Mouse (Mus musculus): ENCODE results near the gene Fgfr2. TPM values are rescaled to one million over a fixed set of nuclear protein-coding genes. Genes with fewer than 3 reads are reported as not detected.

Fgfr2 gene
- polyA plus RNA-seq, 1 experiment from 2014 or later: 86.9 TPM

DNA sequence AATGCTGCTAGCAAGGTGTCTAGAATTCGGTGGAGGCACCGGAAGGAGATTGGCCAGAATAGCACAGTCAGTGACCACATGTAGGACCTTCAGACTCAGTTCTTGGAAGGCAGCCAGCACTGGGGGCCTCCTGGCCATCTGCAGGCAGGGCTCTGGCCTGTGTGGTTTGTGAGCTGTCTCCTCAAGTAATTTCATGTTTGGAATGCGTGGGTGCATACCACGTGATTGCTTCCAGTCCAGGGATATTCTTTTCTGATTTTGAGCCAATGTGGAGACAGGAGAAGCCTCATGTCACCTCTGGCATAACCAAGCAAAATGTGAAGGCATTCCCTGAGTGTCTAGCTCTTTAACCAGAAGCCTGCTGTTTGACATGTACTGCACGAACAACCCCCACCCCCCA is 2158.5 kb downstream of the Fgfr2 start:
- H3K27ac ChIP-seq (ENCODE audit: low read depth, low read length): no peak overlapping the region
- H3K4me2 ChIP-seq (ENCODE audit: low read depth): no peak overlapping the region
- 72% methylated on average over 5 of the region's 5 CpGs for WGBS
- H3K27me3 ChIP-seq (ENCODE audit: control insufficient read depth, insufficient read depth, low read length): no peaks in the 10 kb centered on the region
- DNase-seq (ENCODE audit: low spot score) (no peak), ATAC-seq (ENCODE audit: insufficient read depth, low FRiP score, low TSS enrichment) (no peak)
- H3K4me1 ChIP-seq (ENCODE audit: control insufficient read depth, insufficient read depth, low read length): no peaks in the 10 kb centered on the region
- no peaks in the 10 kb centered on the region for H3K9me3 ChIP-seq (ENCODE audit: control insufficient read depth, low read length)
- no peak overlapping the region for H3K4me3 ChIP-seq (ENCODE audit: low read depth, low read length)
- H3K9ac ChIP-seq (ENCODE audit: low read length): no peak overlapping the region
- H3K36me3 ChIP-seq (ENCODE audit: control insufficient read depth, insufficient read depth, low read length): no peaks in the 10 kb centered on the region

DNA sequence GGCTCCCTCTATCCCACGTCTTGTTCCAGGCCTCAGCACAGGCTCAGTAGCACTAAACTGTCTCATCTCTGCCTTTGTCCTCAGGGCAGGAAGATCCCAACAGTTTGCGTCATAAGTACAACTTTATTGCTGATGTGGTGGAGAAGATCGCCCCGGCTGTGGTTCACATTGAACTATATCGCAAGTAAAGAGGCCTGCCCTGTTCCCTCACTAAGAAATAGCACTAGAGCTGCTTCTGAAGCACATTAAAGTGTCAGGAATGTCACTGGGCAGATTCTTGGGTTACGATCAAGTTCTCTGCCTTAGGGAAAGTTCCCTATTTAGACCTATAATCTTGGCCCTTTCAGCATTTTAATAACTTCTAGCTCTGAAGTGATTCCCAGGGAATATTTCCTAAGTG is 2161.7 kb downstream of the Fgfr2 start:
- no peak for ATAC-seq (ENCODE audit: insufficient read depth, low FRiP score, low TSS enrichment)
- Histone ChIP-seq H3K9me3 (ENCODE audit: control insufficient read depth, low read length) (no peaks in the 10 kb centered on the region), H3K4me3 (ENCODE audit: low read depth, low read length) (no peak overlapping the region), H3K27ac (ENCODE audit: low read depth, low read length) (no peak overlapping the region), H3K4me2 (ENCODE audit: low read depth) (no peak overlapping the region), H3K9ac (ENCODE audit: low read length) (no peak overlapping the region), H3K36me3 (ENCODE audit: control insufficient read depth, insufficient read depth, low read length) (no peaks in the 10 kb centered on the region), H3K27me3 (ENCODE audit: control insufficient read depth, insufficient read depth, low read length) (no peaks in the 10 kb centered on the region), H3K4me1 (ENCODE audit: control insufficient read depth, insufficient read depth, low read length) (no peaks in the 10 kb centered on the region)
- WGBS: 89% methylated on average over 6 of the region's 6 CpGs
- no peak for DNase-seq (ENCODE audit: low spot score)

DNA sequence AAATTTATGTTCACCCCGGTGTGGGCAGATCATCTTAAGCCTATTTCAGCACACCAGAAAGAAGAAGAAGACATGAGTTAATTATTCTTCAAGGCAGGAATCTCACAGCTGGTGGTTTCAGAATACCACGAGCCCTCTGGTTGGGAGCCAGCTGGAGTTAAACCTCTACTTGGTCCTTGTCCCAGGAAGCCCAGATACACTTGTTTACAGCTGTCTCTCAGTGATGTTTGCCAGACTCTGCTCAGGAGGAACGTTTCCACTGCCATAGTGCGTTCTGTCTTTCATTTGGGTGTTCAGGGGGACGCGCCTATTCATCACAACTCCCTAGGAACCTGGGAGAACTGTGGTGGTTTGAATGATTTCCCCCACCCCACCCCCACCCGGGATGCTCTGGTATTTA is 2163.3 kb downstream of the Fgfr2 start:
- H3K4me1 ChIP-seq (ENCODE audit: control insufficient read depth, insufficient read depth, low read length): no peaks in the 10 kb centered on the region
- H3K36me3 ChIP-seq (ENCODE audit: control insufficient read depth, insufficient read depth, low read length): no peaks in the 10 kb centered on the region
- no peak overlapping the region for H3K4me3 ChIP-seq (ENCODE audit: low read depth, low read length)
- no peak overlapping the region for H3K9ac ChIP-seq (ENCODE audit: low read length)
- H3K9me3 ChIP-seq (ENCODE audit: control insufficient read depth, low read length): no peaks in the 10 kb centered on the region
- H3K27ac ChIP-seq (ENCODE audit: low read depth, low read length): no peak overlapping the region
- ATAC-seq (ENCODE audit: insufficient read depth, low FRiP score, low TSS enrichment): no peak
- 56% methylated on average over 7 of the region's 7 CpGs for WGBS
- H3K4me2 ChIP-seq (ENCODE audit: low read depth): no peak overlapping the region
- no peak for DNase-seq (ENCODE audit: low spot score)
- no peaks in the 10 kb centered on the region for H3K27me3 ChIP-seq (ENCODE audit: control insufficient read depth, insufficient read depth, low read length)

DNA sequence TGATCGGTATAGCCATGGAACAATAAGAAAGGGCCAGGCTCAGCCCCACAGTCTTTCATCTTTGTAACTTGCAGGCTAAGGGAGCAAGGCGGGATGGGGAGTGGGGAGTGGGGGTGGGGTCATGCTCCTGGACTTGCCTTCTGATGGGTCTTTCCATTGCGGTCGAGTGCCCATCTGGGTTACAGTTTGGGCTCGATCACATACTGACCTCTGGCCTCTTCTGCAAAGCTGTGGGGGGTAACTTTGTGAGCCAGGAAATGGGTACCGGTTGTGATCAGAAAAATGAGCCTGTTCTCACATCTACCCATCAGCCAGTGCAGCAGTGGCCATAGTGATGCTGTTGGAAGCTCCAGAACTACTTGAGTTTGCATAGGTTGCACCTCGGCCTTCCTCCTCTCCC is 2164.6 kb downstream of the Fgfr2 start:
- Histone ChIP-seq H3K4me2 (ENCODE audit: low read depth) (no peak overlapping the region), H3K27ac (ENCODE audit: low read depth, low read length) (no peak overlapping the region), H3K4me1 (ENCODE audit: control insufficient read depth, insufficient read depth, low read length) (no peaks in the 10 kb centered on the region), H3K9ac (ENCODE audit: low read length) (no peak overlapping the region), H3K36me3 (ENCODE audit: control insufficient read depth, insufficient read depth, low read length) (no peaks in the 10 kb centered on the region), H3K9me3 (ENCODE audit: control insufficient read depth, low read length) (no peaks in the 10 kb centered on the region), H3K27me3 (ENCODE audit: control insufficient read depth, insufficient read depth, low read length) (no peaks in the 10 kb centered on the region), H3K4me3 (ENCODE audit: low read depth, low read length) (no peak overlapping the region)
- 51% methylated on average over 7 of the region's 7 CpGs for WGBS
- DNase-seq (ENCODE audit: low spot score) (no peak), ATAC-seq (ENCODE audit: insufficient read depth, low FRiP score, low TSS enrichment) (no peak)

DNA sequence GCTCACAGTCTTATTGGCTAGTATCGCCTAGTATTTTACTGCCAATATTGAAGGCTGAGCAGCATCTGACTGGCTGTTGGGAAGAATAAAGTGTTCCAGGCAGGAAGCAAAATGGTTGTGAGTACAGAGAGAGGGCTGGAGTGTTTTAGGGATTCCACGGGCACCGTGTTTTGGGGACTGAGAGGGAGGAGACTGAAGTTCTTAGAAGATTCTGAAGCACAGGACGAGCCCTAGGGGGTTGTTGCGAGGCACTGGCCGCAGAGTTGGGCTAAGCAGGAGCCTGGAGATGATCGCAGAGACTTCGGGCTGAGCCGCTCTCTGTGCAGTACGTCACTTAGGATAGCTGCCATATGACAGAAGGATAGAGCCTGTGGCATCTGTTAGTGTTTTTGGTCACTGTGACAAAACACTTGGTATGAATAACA is 2169.0 kb downstream of the Fgfr2 start:
- no peak overlapping the region for H3K27ac ChIP-seq (ENCODE audit: low read depth, low read length)
- H3K4me1 ChIP-seq (ENCODE audit: control insufficient read depth, insufficient read depth, low read length): no peaks in the 10 kb centered on the region
- ATAC-seq (ENCODE audit: insufficient read depth, low FRiP score, low TSS enrichment): no peak
- no peak overlapping the region for H3K9ac ChIP-seq (ENCODE audit: low read length)
- H3K9me3 ChIP-seq (ENCODE audit: control insufficient read depth, low read length): no peaks in the 10 kb centered on the region
- H3K4me2 ChIP-seq (ENCODE audit: low read depth): no peak overlapping the region
- 88% methylated on average over 10 of the region's 10 CpGs for whole genome bisulfite sequencing
- H3K27me3 ChIP-seq (ENCODE audit: control insufficient read depth, insufficient read depth, low read length): no peaks in the 10 kb centered on the region
- no peaks in the 10 kb centered on the region for H3K36me3 ChIP-seq (ENCODE audit: control insufficient read depth, insufficient read depth, low read length)
- H3K4me3 ChIP-seq (ENCODE audit: low read depth, low read length): no peak overlapping the region
- no peak for DNase-seq (ENCODE audit: low spot score)

DNA sequence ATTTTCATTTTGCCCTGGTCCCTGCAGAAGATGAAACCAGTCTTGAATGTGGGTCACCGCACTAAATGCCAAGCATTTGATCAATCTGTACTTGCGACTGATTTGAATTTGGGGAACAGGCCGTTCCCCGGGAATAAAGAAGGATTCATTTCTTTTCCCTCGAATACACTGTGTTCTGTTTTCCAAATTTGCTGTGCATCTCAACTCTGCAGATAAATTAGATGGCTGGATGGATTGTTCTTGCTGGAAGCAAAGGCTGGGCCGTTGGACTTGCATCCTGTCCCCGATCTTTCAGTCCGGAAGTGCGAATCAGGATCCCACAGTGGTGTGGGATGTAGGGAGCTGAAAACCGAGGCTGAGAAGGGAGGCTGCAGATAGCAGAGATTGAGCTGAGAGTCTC is 2169.8 kb downstream of the Fgfr2 start:
- DNase-seq (ENCODE audit: low spot score): no peak
- Histone ChIP-seq H3K36me3 (ENCODE audit: control insufficient read depth, insufficient read depth, low read length) (no peaks in the 10 kb centered on the region), H3K27ac (ENCODE audit: low read depth, low read length) (no peak overlapping the region), H3K4me1 (ENCODE audit: control insufficient read depth, insufficient read depth, low read length) (no peaks in the 10 kb centered on the region), H3K9ac (ENCODE audit: low read length) (no peak overlapping the region), H3K4me3 (ENCODE audit: low read depth, low read length) (no peak overlapping the region), H3K27me3 (ENCODE audit: control insufficient read depth, insufficient read depth, low read length) (no peaks in the 10 kb centered on the region), H3K9me3 (ENCODE audit: control insufficient read depth, low read length) (no peaks in the 10 kb centered on the region), H3K4me2 (ENCODE audit: low read depth) (no peak overlapping the region)
- no peak for ATAC-seq (ENCODE audit: insufficient read depth, low FRiP score, low TSS enrichment)
- 90% methylated on average over 10 of the region's 10 CpGs for WGBS

DNA sequence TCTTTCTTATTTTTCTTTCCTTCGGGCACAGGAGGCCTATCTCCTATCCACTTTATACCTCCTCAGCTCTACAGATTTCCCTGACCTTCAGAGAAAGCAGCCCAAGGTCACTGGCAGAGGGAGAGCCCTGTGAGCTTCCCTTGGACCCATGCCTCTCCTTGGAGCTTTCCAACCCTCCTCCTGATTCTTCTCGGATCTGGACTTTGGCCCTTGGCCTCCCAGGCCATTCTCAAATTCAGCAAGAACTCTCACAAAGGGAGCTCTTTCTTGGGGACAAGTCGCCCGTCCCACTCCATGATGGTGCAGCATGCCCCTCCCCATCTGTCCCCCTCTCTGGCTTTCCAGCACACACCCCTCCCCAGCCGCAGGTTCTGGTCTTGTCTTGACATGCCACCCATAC is 2172.1 kb downstream of the Fgfr2 start:
- H3K9me3 ChIP-seq (ENCODE audit: control insufficient read depth, low read length): no peaks in the 10 kb centered on the region
- ATAC-seq (ENCODE audit: insufficient read depth, low FRiP score, low TSS enrichment) (no peak), DNase-seq (ENCODE audit: low spot score) (no peak)
- H3K27me3 ChIP-seq (ENCODE audit: control insufficient read depth, insufficient read depth, low read length): no peaks in the 10 kb centered on the region
- no peak overlapping the region for H3K27ac ChIP-seq (ENCODE audit: low read depth, low read length)
- H3K4me1 ChIP-seq (ENCODE audit: control insufficient read depth, insufficient read depth, low read length): no peaks in the 10 kb centered on the region
- no peaks in the 10 kb centered on the region for H3K36me3 ChIP-seq (ENCODE audit: control insufficient read depth, insufficient read depth, low read length)
- H3K4me2 ChIP-seq (ENCODE audit: low read depth): no peak overlapping the region
- H3K4me3 ChIP-seq (ENCODE audit: low read depth, low read length): no peak overlapping the region
- no peak overlapping the region for H3K9ac ChIP-seq (ENCODE audit: low read length)
- 86% methylated on average over 5 of the region's 5 CpGs for WGBS

DNA sequence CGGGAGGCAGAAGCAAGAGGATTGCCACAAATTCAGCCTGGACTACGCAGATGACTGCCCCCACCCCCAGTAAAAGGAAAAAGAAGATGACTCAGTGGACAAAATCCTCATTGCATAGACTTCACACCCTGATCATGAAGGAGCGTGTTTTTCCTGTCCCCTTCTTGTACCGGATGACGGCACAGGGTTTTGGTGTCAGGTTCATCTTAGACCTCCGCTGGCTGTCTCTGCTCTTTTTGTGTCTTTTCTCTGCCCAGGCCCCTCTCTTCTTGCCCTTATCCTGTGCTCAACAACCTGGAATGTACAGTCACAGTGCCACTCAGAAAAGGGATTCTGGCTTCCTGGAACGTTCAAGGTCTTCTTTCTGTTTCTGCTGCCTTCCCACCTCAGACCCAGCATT is 2172.7 kb downstream of the Fgfr2 start:
- H3K36me3 ChIP-seq (ENCODE audit: control insufficient read depth, insufficient read depth, low read length): no peaks in the 10 kb centered on the region
- no peaks in the 10 kb centered on the region for H3K4me1 ChIP-seq (ENCODE audit: control insufficient read depth, insufficient read depth, low read length)
- 91% methylated on average over 7 of the region's 7 CpGs for WGBS
- H3K9ac ChIP-seq (ENCODE audit: low read length): no peak overlapping the region
- no peak for ATAC-seq (ENCODE audit: insufficient read depth, low FRiP score, low TSS enrichment)
- DNase-seq (ENCODE audit: low spot score): no peak
- H3K4me2 ChIP-seq (ENCODE audit: low read depth): no peak overlapping the region
- no peak overlapping the region for H3K4me3 ChIP-seq (ENCODE audit: low read depth, low read length)
- H3K9me3 ChIP-seq (ENCODE audit: control insufficient read depth, low read length): no peaks in the 10 kb centered on the region
- H3K27ac ChIP-seq (ENCODE audit: low read depth, low read length): no peak overlapping the region
- H3K27me3 ChIP-seq (ENCODE audit: control insufficient read depth, insufficient read depth, low read length): no peaks in the 10 kb centered on the region

DNA sequence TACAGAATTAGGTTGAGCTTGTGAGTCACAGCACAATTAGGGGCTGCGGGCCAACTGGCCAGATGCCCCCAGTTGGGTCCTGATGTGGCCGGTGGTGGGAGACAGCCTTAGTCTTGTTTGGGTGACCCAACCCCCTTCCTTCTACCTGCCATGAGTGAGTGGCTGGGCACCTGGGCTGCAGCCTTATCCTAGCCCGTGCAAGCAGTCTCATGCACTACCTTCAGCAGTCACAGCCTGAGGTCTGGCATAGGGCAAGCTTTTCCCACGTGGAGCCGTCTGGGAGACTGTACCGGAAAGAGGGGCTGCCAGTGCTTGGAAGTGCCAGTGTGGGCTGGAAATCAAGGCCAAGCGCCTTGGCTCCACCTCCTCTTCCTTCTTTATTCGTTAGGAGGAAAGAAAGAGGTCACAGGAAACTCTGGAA is 2173.8 kb downstream of the Fgfr2 start:
- H3K4me2 ChIP-seq (ENCODE audit: low read depth): no peak overlapping the region
- no peak overlapping the region for H3K9ac ChIP-seq (ENCODE audit: low read length)
- H3K36me3 ChIP-seq (ENCODE audit: control insufficient read depth, insufficient read depth, low read length): no peaks in the 10 kb centered on the region
- no peak overlapping the region for H3K27ac ChIP-seq (ENCODE audit: low read depth, low read length)
- 67% methylated on average over 8 of the region's 8 CpGs for WGBS
- no peaks in the 10 kb centered on the region for H3K9me3 ChIP-seq (ENCODE audit: control insufficient read depth, low read length)
- ATAC-seq (ENCODE audit: insufficient read depth, low FRiP score, low TSS enrichment): no peak
- DNase-seq (ENCODE audit: low spot score): no peak
- no peaks in the 10 kb centered on the region for H3K4me1 ChIP-seq (ENCODE audit: control insufficient read depth, insufficient read depth, low read length)
- H3K4me3 ChIP-seq (ENCODE audit: low read depth, low read length): no peak overlapping the region
- H3K27me3 ChIP-seq (ENCODE audit: control insufficient read depth, insufficient read depth, low read length): no peaks in the 10 kb centered on the region
